Mouse (Mus musculus): ENCODE measurements around the gene Mettl16. TPM values are rescaled to one million over a fixed set of nuclear protein-coding genes. Genes with fewer than 3 reads are reported as not detected.
"Not testable (repeated sequence)": the region's sequence is repeated elsewhere in the genome, so short reads cannot be mapped to it uniquely, and the experiment has no call there.

Mettl16 gene
- polyA plus RNA-seq, 2 experiments: 9.3 to 14.6 TPM

- Histone ChIP-seq H3K9ac (replicated peaks) (no peak overlapping the region), H3K4me2 (ENCODE audit: low read depth) (no peak overlapping the region), H3K4me3 (ENCODE audit: insufficient read depth in 1 of 2, low read depth in 2 of 2, low read length in 2 of 2) (no peak overlapping the region), H3K9me3 (ENCODE audit: control insufficient read depth, low read length) (no peaks in the 10 kb centered on the region), H3K27me3 (ENCODE audit: control insufficient read depth, insufficient read depth, low read length) (no peaks in the 10 kb centered on the region), H3K4me1 (replicated peaks; ENCODE audit: control insufficient read depth in 2 of 2, insufficient read depth in 2 of 2, low read length in 1 of 2) (no peaks in the 10 kb centered on the region), H3K36me3 (replicated peaks; ENCODE audit: control insufficient read depth, insufficient read depth, low read depth) (peaks cover 9% of the 10 kb centered on the region), H3K27ac (no peak overlapping the region)
- DNase-seq (ENCODE audit: low read depth in 3 of 3, low spot score in 3 of 3): no peak
- 73% methylated on average over 6 of the region's 6 CpGs for WGBS (ENCODE audit: insufficient replicate concordance)
- ATAC-seq (ENCODE audit: insufficient read depth): no peak
- TF ChIP-seq CTCF (IDR thresholded peaks at IDR 0.05; ENCODE audit: low read depth) (no peak), EP300 (IDR thresholded peaks at IDR 0.05; ENCODE audit: low read depth) (no peak)
Observed at GRCm38 (mm10) chr11:74807246-74807882, 36.7 kb downstream of the Mettl16 start.

GRCm38 (mm10) chr11:74808251-74808853 is 37.7 kb downstream of the Mettl16 start:
- Histone ChIP-seq H3K4me1 (replicated peaks; ENCODE audit: control insufficient read depth in 2 of 2, insufficient read depth in 2 of 2, low read length in 1 of 2) (no peaks in the 10 kb centered on the region), H3K27me3 (ENCODE audit: control insufficient read depth, insufficient read depth, low read length) (no peaks in the 10 kb centered on the region), H3K4me3 (ENCODE audit: insufficient read depth in 1 of 2, low read depth in 2 of 2, low read length in 2 of 2) (no peak overlapping the region), H3K27ac (no peak overlapping the region), H3K4me2 (ENCODE audit: low read depth) (no peak overlapping the region), H3K9ac (replicated peaks) (no peak overlapping the region), H3K36me3 (replicated peaks; ENCODE audit: control insufficient read depth, insufficient read depth, low read depth) (peaks cover 13% of the 10 kb centered on the region), H3K9me3 (ENCODE audit: control insufficient read depth, low read length) (no peaks in the 10 kb centered on the region)
- ATAC-seq (ENCODE audit: insufficient read depth): no peak
- no peak for TF ChIP-seq EP300 (IDR thresholded peaks at IDR 0.05; ENCODE audit: low read depth)
- no peak for TF ChIP-seq CTCF (IDR thresholded peaks at IDR 0.05; ENCODE audit: low read depth)
- 78% methylated on average over 6 of the region's 6 CpGs for WGBS (ENCODE audit: insufficient replicate concordance)
- DNase-seq (ENCODE audit: low read depth in 3 of 3, low spot score in 3 of 3): no peak

GRCm38 (mm10) chr11:74810134-74810533 is 39.5 kb downstream of the Mettl16 start:
- TF ChIP-seq EP300 (IDR thresholded peaks at IDR 0.05; ENCODE audit: low read depth): no peak
- peak; percentile 3; the same call in 1 of the 2 replicates for TF ChIP-seq CTCF (IDR thresholded peaks at IDR 0.05; ENCODE audit: low read depth)
- no peak for ATAC-seq (ENCODE audit: insufficient read depth)
- H3K36me3 ChIP-seq (replicated peaks; ENCODE audit: control insufficient read depth, insufficient read depth, low read depth): peaks cover 9% of the 10 kb centered on the region

GRCm38 (mm10) chr11:74811027-74811426 is 40.4 kb downstream of the Mettl16 start:
- H3K4me1 ChIP-seq (replicated peaks; ENCODE audit: control insufficient read depth in 2 of 2, insufficient read depth in 2 of 2, low read length in 1 of 2); H3K9ac ChIP-seq (replicated peaks); H3K27ac ChIP-seq; H3K27me3 ChIP-seq (ENCODE audit: control insufficient read depth, insufficient read depth, low read length); DNase-seq (ENCODE audit: low read depth in 3 of 3, low spot score in 3 of 3); H3K4me2 ChIP-seq (ENCODE audit: low read depth); ATAC-seq (ENCODE audit: insufficient read depth); H3K4me3 ChIP-seq (ENCODE audit: insufficient read depth in 1 of 2, low read depth in 2 of 2, low read length in 2 of 2); H3K9me3 ChIP-seq (ENCODE audit: control insufficient read depth, low read length); H3K36me3 ChIP-seq (replicated peaks; ENCODE audit: control insufficient read depth, insufficient read depth, low read depth): not testable (repeated sequence)
- WGBS (ENCODE audit: insufficient replicate concordance): 86% methylated on average over 3 of the region's 3 CpGs

More at GRCm38 (mm10) chr11:74810134-74810533, 39.5 kb downstream of the Mettl16 start:
- no peak for DNase-seq (ENCODE audit: low read depth in 3 of 3, low spot score in 3 of 3)
- no peaks in the 10 kb centered on the region for H3K9me3 ChIP-seq (ENCODE audit: control insufficient read depth, low read length)
- no peak overlapping the region for H3K27ac ChIP-seq
- no peak overlapping the region for H3K4me2 ChIP-seq (ENCODE audit: low read depth)
- H3K9ac ChIP-seq (replicated peaks): no peak overlapping the region
- H3K4me3 ChIP-seq (ENCODE audit: insufficient read depth in 1 of 2, low read depth in 2 of 2, low read length in 2 of 2): no peak overlapping the region
- H3K4me1 ChIP-seq (replicated peaks; ENCODE audit: control insufficient read depth in 2 of 2, insufficient read depth in 2 of 2, low read length in 1 of 2): no peaks in the 10 kb centered on the region
- no peaks in the 10 kb centered on the region for H3K27me3 ChIP-seq (ENCODE audit: control insufficient read depth, insufficient read depth, low read length)

GRCm38 (mm10) chr11:74811538-74811937 is 40.9 kb downstream of the Mettl16 start:
- TF ChIP-seq CTCF (IDR thresholded peaks at IDR 0.05; ENCODE audit: low read depth): no peak
- no peak for TF ChIP-seq EP300 (IDR thresholded peaks at IDR 0.05; ENCODE audit: low read depth)
- peaks cover 9% of the 10 kb centered on the region for H3K36me3 ChIP-seq (replicated peaks; ENCODE audit: control insufficient read depth, insufficient read depth, low read depth)
- H3K27ac ChIP-seq: no peak overlapping the region
- no peak for DNase-seq (ENCODE audit: low read depth in 3 of 3, low spot score in 3 of 3)
- H3K9ac ChIP-seq (replicated peaks): no peak overlapping the region
- H3K9me3 ChIP-seq (ENCODE audit: control insufficient read depth, low read length): no peaks in the 10 kb centered on the region
- no peak overlapping the region for H3K4me3 ChIP-seq (ENCODE audit: insufficient read depth in 1 of 2, low read depth in 2 of 2, low read length in 2 of 2)
- 77% methylated on average over 5 of the region's 5 CpGs for whole genome bisulfite sequencing (ENCODE audit: insufficient replicate concordance)
- H3K4me2 ChIP-seq (ENCODE audit: low read depth): no peak overlapping the region
- ATAC-seq (ENCODE audit: insufficient read depth): no peak
- no peaks in the 10 kb centered on the region for H3K27me3 ChIP-seq (ENCODE audit: control insufficient read depth, insufficient read depth, low read length)
- H3K4me1 ChIP-seq (replicated peaks; ENCODE audit: control insufficient read depth in 2 of 2, insufficient read depth in 2 of 2, low read length in 1 of 2): no peaks in the 10 kb centered on the region
